Mouse (Mus musculus) heart, adult 2 months (tissue): ENCODE measurements at regions not wholly inside any gene's neighbourhood (a gene's known extent, or its start where the extent isn't known, plus 50 kb on each side); places are given as distances from the start of the nearest gene placed in this dataset.

ENCODE experiments used
- CTCF ChIP-seq: fragments of 200-600 bp; IDR thresholded peaks from 2 replicates; pipeline ENCODE4 v1.8.1; 2022; ENCODE audit warnings: antibody characterized with exemption, mild to moderate bottlenecking, moderate library complexity
- EP300 ChIP-seq: fragments of 200-500 bp; IDR thresholded peaks from 2 replicates; pipeline ENCODE4 v1.6.1; 2011; ENCODE audit warnings: low read depth, low read length, control low read depth; ENCODE audit not compliant: insufficient read depth
- POLR2A ChIP-seq: fragments of 200-500 bp; IDR thresholded peaks from 2 replicates; pipeline ENCODE4 v1.6.1; 2011; ENCODE audit warnings: mild to moderate bottlenecking, low read depth, low read length, control low read depth; ENCODE audit not compliant: insufficient read depth

DNA sequence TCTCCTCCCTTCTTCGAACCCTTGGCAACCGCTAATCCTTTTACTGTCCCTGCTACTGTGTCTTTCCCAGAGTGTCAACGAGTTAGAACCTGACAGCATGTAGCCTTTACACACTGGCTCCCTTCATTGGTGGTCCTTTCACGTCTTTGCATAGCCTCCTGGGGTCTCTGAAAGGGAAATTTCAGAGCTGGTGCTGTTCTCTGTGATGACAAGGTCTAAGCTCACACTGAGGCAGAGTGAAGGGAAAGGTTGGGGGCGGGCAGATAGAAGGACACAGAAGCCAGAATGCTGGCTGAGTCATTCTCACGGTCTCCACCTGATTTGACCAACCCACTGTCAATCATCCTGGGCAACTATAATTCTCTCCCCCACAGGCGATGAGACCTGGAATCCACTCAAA is 78.2 kb downstream of the Cd2 start:
- TF ChIP-seq EP300 (no peak), CTCF (no peak), POLR2A (no peak)
